Mouse (Mus musculus) MN1 (cell line): Measurements from ENCODE around the gene Prr5l.

Experiments
- DNase-seq: peaks from one replicate; pipeline ENCODE4 v3.0.0-alpha.2; 2016; ENCODE audit warnings: low spot score

Gene Prr5l

GRCm38 (mm10) chr2:101820816-101821215 lies 62.0 kb downstream of the Prr5l start:
- DNase-seq, result no peak

GRCm38 (mm10) chr2:101818986-101819764 lies 63.7 kb downstream of the Prr5l start:
- DNase-seq, result no peak

- no peak for DNase-seq
Observed at GRCm38 (mm10) chr2:101816646-101817308, 66.0 kb downstream of the Prr5l start.

GRCm38 (mm10) chr2:101815250-101815934 lies 67.4 kb downstream of the Prr5l start:
- no peak for DNase-seq

GRCm38 (mm10) chr2:101814272-101814625 lies 68.6 kb downstream of the Prr5l start:
- DNase-seq, result no peak

GRCm38 (mm10) chr2:101813581-101814271 lies 69.1 kb downstream of the Prr5l start:
- no peak for DNase-seq

- no peak for DNase-seq
Observed at GRCm38 (mm10) chr2:101811925-101812324, 70.9 kb downstream of the Prr5l start.

GRCm38 (mm10) chr2:101810774-101811173 lies 72.1 kb downstream of the Prr5l start:
- no peak for DNase-seq

GRCm38 (mm10) chr2:101809640-101810305 lies 73.1 kb downstream of the Prr5l start:
- DNase-seq, result no peak

GRCm38 (mm10) chr2:101807756-101808155 lies 75.1 kb downstream of the Prr5l start:
- no peak for DNase-seq

- DNase-seq, result no peak
Observed at GRCm38 (mm10) chr2:101802240-101802639, 80.6 kb downstream of the Prr5l start.

- no peak for DNase-seq
Observed at GRCm38 (mm10) chr2:101797901-101798250, 85.0 kb downstream of the Prr5l start.

- no peak for DNase-seq
Observed at GRCm38 (mm10) chr2:101797166-101797900, 85.5 kb downstream of the Prr5l start.

GRCm38 (mm10) chr2:101796287-101797115 lies 86.3 kb downstream of the Prr5l start:
- DNase-seq, result no peak

- no peak for DNase-seq
Observed at GRCm38 (mm10) chr2:101792130-101792529, 90.7 kb downstream of the Prr5l start.

- DNase-seq, result no peak
Observed at GRCm38 (mm10) chr2:101783255-101783654, 99.6 kb downstream of the Prr5l start.

GRCm38 (mm10) chr2:101781357-101781777 lies 101.5 kb downstream of the Prr5l start:
- no peak for DNase-seq

- no peak for DNase-seq
Observed at GRCm38 (mm10) chr2:101778080-101778479, 104.7 kb downstream of the Prr5l start.

GRCm38 (mm10) chr2:101763503-101763902 lies 119.3 kb downstream of the Prr5l start:
- DNase-seq, result no peak

GRCm38 (mm10) chr2:101762955-101763386 lies 119.9 kb downstream of the Prr5l start:
- no peak for DNase-seq
